Mouse (Mus musculus) heart, adult 9 months (tissue): ENCODE results near the gene Trp63.

Experiments
- DNase-seq, 2 experiments: peaks; one replicate each; pipeline ENCODE4 v3.0.0; 2022; ENCODE audit warnings: low spot score in 2 of 2

The Trp63 gene

GRCm38 (mm10) chr16:25779964-25780363 is 96.4 kb downstream of the Trp63 start:
- DNase-seq = no peak

- DNase-seq = no peak
These were observed 100.7 kb downstream of the Trp63 start for GRCm38 (mm10) chr16:25784246-25784645.

DNA sequence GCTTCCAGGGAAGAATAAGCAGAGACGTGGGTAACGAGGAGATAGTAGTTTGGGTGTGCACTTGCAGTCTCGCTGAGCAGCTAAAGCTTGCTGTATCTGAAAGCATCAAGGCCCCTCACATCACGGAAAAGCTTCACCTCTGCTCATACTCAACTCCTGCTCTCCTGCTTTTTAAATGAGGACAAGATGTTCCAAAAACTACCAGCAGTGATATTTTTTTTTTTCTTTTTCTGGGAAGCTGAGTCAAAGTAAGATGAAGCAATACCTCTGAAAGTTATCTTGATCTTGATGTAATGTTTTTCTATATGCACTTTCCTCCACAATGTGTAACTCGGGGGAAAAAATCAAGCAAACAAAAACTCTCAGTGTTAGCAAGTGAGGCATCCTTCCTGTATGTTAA is 102.9 kb downstream of the Trp63 start:
- no peak for DNase-seq

- no peak for DNase-seq
These were observed 109.2 kb downstream of the Trp63 start for GRCm38 (mm10) chr16:25792640-25793266.

GRCm38 (mm10) chr16:25797732-25798294 is 114.2 kb downstream of the Trp63 start:
- DNase-seq = no peak

GRCm38 (mm10) chr16:25799618-25800017 is 116.1 kb downstream of the Trp63 start:
- DNase-seq = no peak

DNA sequence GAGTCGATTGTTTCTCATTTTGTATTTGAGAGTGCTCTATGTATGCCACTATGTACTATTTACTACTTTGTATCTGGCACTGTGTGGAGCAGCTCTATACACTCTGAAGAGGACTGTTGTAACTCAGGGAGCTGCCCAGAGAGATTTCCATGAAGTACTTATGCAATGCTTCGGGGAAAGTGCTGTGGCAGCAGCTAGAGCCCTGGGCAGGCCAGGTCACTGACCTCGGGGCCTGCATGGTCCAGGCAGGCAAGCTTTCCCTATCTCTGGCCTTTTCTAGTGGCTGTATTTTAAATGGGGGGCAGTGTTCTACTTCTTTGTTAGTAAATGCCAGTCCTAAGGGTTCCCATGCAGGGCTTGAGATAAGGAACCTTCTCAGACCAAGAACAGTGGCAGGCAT is 121.4 kb downstream of the Trp63 start:
- DNase-seq = no peak

GRCm38 (mm10) chr16:25807116-25807515 is 123.6 kb downstream of the Trp63 start:
- DNase-seq = peak; percentile 5 to 13

DNA sequence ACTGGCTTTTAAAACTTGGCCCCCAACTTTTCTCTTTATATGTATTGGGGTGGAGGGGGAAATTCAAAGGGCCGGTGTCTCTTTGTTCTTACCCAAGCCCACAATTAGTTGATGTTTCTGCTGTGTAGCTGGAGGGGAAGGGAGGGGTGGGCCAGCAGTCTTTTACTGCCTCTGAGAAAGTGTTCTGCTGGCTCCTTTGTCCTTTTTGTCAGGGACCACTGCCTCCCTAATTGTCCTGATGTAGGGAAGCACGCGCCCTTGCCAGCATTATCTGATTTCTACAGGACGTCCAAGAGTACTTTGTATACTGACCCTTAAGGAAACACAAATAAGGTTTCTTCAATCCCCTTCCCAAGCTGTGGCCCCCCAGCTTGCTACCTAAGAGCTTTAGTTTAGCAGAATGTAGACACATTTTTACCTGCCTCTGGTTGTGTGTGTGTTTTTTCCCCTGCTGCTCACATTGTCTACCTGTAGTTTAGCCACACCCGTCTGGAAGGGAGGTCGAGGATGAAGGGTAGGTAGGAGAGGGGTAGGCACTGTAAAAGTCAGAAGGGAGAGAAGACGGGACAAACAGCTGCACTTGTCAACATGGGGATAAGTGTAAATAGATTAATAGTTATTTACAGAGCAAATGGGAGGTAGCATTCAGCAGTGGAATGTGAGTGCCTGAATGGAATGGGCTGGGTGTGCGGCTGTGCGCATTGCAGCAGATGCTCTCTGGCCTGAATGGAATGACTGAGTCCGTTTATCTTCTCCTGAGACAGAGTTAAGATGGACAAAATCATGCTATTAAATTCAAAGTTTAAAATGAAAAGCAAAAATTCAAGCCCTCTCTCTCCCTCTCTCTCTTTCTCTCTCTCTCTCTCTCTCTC is 134.4 kb downstream of the Trp63 start:
- no peak for DNase-seq

DNA sequence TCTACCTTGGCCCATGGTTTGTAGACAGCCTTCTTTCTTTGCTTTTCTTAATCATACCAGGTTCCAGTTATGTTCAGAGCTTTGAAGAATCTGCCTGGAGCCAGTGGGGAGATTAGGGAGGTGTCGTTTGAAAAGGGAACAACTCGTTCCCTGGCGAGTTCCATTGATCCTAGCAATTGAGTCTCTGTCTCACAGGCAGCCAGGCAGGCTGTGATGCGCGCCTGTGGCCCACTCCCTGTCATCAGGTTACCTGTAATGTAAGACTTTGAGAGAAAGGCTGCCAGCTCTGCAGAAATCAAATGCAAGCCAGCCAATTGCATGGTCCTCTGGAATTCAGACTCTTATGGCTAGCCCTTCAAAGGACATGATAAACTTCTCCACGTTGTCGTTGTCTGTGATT is 142.5 kb downstream of the Trp63 start:
- no peak for DNase-seq

- no peak for DNase-seq
These were observed 149.0 kb downstream of the Trp63 start for GRCm38 (mm10) chr16:25832576-25832975.

GRCm38 (mm10) chr16:25835301-25835700 is 151.7 kb downstream of the Trp63 start:
- no peak for DNase-seq

DNA sequence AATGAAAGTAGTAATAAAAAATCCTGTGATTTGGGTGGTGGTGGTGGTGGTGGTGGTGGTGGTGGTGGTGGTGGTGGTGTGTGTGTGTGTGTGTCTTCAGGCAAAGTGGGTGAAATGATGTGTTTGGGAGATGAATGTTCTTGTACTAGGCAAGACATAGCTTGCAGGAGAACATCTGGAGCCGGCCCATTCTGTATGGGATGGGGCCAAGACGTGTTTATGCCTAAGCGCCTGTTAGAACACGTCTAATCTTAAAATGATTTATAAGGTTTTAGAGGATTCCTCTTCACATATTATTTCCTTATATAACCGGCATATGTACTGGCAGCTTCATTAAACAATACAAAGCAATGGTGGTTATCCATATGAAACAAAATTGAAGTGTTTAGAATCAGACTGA is 152.2 kb downstream of the Trp63 start:
- DNase-seq = no peak

DNA sequence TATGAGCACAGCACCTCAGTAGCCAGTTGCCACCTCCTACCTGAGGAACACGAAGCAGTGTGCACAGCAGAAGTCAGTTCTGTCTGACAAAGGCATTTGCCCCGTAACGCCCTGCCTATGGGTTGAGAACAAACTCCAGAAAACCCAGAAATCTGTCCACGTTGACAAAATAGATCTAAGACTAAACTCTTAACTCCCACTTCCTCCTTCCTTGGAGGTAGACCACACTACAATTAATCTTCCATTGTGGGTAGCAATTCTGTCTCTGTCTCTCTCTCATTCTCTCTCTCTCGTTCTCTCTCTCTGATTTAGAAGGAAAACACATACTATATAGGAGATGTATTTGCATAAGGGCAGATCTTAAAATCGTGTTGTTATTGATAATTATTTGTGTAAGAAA is 159.4 kb downstream of the Trp63 start:
- DNase-seq = no peak

GRCm38 (mm10) chr16:25843625-25844024 is 160.1 kb downstream of the Trp63 start:
- no peak for DNase-seq

- DNase-seq = no peak
These were observed 163.0 kb downstream of the Trp63 start for GRCm38 (mm10) chr16:25846611-25847010.

DNA sequence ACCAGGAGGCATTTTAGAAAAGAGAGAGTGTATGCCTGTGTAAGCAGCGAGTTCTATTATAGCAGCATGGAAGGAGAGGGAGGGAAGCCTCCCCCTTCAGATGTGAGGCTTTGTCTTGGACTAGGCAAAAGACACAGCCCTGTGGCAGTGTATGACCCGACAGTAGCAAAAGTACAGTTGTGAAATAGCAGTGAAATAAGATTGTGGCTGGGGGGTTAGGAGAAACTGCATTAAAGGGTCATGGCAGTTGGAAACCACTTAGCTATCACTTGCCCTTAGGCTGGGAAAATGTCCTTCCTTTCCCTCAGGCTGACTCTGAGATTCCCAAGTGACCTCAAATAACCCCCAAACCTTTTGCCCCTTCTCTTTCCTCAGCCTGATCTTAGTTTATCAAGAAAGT is 164.9 kb downstream of the Trp63 start:
- DNase-seq = no peak

- no peak for DNase-seq
These were observed 166.3 kb downstream of the Trp63 start for GRCm38 (mm10) chr16:25849593-25850464.

GRCm38 (mm10) chr16:25860731-25861505 is 177.4 kb downstream of the Trp63 start:
- peak in 1 of 2 experiments; percentile 5 for DNase-seq

DNA sequence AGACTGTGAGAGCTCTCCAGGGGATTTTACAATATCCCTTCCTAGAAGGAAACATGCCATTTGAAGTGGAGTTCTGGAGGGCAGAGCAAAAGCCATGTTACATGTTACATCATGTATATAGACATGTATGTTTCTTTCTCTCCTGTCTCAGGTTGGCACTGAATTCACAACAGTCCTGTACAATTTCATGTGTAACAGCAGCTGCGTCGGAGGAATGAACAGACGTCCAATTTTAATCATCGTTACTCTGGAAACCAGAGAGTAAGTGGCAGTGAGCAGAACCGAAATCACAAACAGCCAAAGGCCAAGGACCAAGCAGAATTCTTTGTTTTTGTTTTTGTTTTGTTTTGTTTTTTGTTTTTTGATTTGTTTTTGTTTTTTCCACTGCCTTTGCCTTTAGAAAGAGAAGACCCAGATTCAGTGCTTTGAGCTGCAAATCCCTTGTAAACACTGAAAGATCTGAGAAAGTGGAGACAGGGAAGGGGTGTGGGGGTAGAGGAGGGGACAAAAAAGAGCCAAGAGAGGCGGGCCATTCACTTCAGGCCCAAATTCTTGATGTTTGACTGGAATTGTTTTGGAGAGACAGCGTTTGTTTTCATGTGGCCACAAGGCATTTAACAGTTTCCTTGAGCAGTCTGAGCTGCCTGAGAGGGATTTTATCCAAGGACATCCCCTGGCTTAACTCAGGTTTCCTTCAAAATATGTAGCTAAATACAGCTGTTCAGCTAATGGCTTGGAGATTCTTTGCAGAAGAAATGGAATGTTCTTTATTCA is 181.7 kb downstream of the Trp63 start:
- peak; percentile 19 to 52 for DNase-seq
